Mouse (Mus musculus) stomach, embryonic 15.5 days (tissue): ENCODE data around the gene Siglecg. TPM values are rescaled to one million over a fixed set of nuclear protein-coding genes. Genes with fewer than 3 reads are reported as not detected.
"Not testable (repeated sequence)": the region's sequence is repeated elsewhere in the genome, so short reads cannot be mapped to it uniquely, and the experiment has no call there.

ENCODE experiments used
- ATAC-seq: fragments of 200-750 bp; cut with Nextera tagmentation; 2 replicates; pipeline ENCODE4 v1.8.0; 2017; ENCODE audit warnings: low read depth, moderate number of reproducible peaks, moderate TSS enrichment; ENCODE audit not compliant: insufficient read depth, low FRiP score
- H3K27ac ChIP-seq: fragments of 300-500 bp; sonication (generic); 2 replicates; pipeline ENCODE4 v1.5.1; 2015; ENCODE audit warnings: mild to moderate bottlenecking, inconsistent platforms
- H3K27me3 ChIP-seq: fragments of 300-500 bp; sonication (generic); replicated peaks from 2 replicates; pipeline ENCODE4 v1.6.1; 2015; ENCODE audit warnings: inconsistent platforms
- H3K36me3 ChIP-seq: fragments of 300-500 bp; sonication (generic); 2 replicates; pipeline ENCODE4 v1.6.1; 2015; ENCODE audit warnings: inconsistent platforms
- H3K4me1 ChIP-seq: fragments of 300-500 bp; sonication (generic); 2 replicates; pipeline ENCODE4 v1.6.1; 2015; ENCODE audit warnings: inconsistent platforms
- H3K4me2 ChIP-seq: fragments of 300-500 bp; sonication (generic); 2 replicates; pipeline ENCODE4 v1.6.1; 2015; ENCODE audit warnings: mild to moderate bottlenecking, inconsistent platforms
- H3K4me3 ChIP-seq: fragments of 300-500 bp; sonication (generic); replicated peaks from 2 replicates; pipeline ENCODE4 v1.5.1; 2015; ENCODE audit warnings: inconsistent platforms
- H3K9ac ChIP-seq: fragments of 300-500 bp; sonication (generic); 2 replicates; pipeline ENCODE4 v1.6.1; 2015; ENCODE audit warnings: inconsistent platforms
- H3K9me3 ChIP-seq: fragments of 300-500 bp; sonication (generic); 2 replicates; pipeline ENCODE4 v1.6.1; 2016; ENCODE audit warnings: inconsistent platforms
- WGBS: fragments of 180-500 bp; shearing (Covaris S2); methylation state at CpG from one replicate; pipeline ENCODE4 v1.1.7; 2015; 5-methylcytosine and 5-hydroxymethylcytosine counted together
- polyA plus RNA-seq: library from polyadenylated mRNA; unstranded; fragments of >200 nt; fragmentation: Nextera tagmentation; extraction: Ambion mirVana; gene quantifications from 2 replicates; pipeline ENCODE4 v1.2.1, GENCODE M21; 2015

Siglecg gene
- 0.28 and 0.30 TPM in 2 replicates for polyA plus RNA-seq

GRCm38 (mm10) chr7:43408131-43408553, at the start of gene Siglecg:
Gene Siglecg, plus strand, starts transcription at chr7:43408204.
- Histone ChIP-seq H3K36me3 (no peaks in the 10 kb centered on the region), H3K4me3 (no peak within 1 kb of the TSS), H3K4me1 (no peaks in the 10 kb centered on the region), H3K4me2 (no peak within 1 kb of the TSS), H3K9me3 (no peaks in the 10 kb centered on the region), H3K27me3 (no peaks in the 10 kb centered on the region), H3K27ac (no peak within 1 kb of the TSS), H3K9ac (no peak within 1 kb of the TSS)
- no peak for ATAC-seq
- WGBS: 76% methylated on average over 4 of the region's 4 CpGs

GRCm38 (mm10) chr7:43358556-43358955, 49.4 kb upstream of the Siglecg start:
- no peak overlapping the region for H3K27ac ChIP-seq
- H3K4me1 ChIP-seq: 0 out of 2 replicates have a peak, but pooled peaks cover 4% of the 10 kb centered on the region
- no peak for ATAC-seq
- no peak overlapping the region for H3K4me3 ChIP-seq
- H3K9ac ChIP-seq: no peak overlapping the region
- no peaks in the 10 kb centered on the region for H3K36me3 ChIP-seq
- no peaks in the 10 kb centered on the region for H3K27me3 ChIP-seq
- H3K4me2 ChIP-seq: no peak overlapping the region
- no peaks in the 10 kb centered on the region for H3K9me3 ChIP-seq
- 87% methylated on average over 3 of the region's 3 CpGs for WGBS

DNA sequence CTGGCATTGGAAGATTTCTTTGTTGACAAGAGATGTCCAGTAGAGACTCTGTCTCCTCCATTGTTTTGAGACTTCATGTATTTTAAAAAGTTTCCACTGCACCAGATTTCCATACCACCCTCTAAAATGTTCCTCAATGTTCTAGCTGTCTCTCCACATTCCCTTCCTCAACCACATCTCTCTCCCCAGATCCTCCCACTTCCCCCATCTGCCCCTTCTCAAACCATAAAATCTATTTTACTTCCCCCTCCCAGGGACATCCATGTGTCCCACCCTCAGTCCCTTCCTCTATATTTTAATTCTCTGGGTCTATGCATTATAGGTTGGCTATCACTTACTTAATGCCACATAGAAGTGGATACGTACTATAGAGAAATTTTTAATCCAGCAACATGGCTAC, 46.6 kb upstream of the Siglecg start:
- H3K27ac ChIP-seq: no peak overlapping the region

DNA sequence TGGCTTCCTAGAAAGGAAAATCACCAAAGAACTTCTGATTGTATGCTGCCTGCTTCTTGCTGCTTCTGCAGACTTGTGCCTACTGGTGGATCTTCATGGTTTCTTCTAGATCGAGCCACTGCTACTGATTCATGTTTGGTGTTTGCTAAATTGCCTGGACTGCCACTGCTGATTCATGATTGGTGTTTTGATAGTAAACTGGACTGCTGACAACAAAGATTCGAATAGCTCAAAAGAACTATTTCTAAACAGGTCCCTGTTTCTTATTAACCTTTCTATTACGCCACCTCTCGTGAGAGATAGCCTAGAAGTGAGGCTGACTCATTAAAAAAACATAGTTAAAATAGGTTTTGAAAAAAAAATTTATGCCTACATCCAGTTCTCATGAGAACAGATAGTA, 46.0 kb upstream of the Siglecg start:
- Histone ChIP-seq H3K4me1 (no peaks in the 10 kb centered on the region), H3K4me3 (no peak overlapping the region), H3K27ac (no peak overlapping the region), H3K36me3 (no peaks in the 10 kb centered on the region), H3K9me3 (no peaks in the 10 kb centered on the region), H3K4me2 (no peak overlapping the region), H3K27me3 (no peaks in the 10 kb centered on the region), H3K9ac (no peak overlapping the region)
- ATAC-seq: no peak
- WGBS: 67% methylated on average over 4 of the region's 4 CpGs

More for the DNA sequence above, 46.6 kb upstream of the Siglecg start:
- H3K9ac ChIP-seq: no peak overlapping the region
- no peak overlapping the region for H3K4me2 ChIP-seq
- no peak for ATAC-seq
- H3K27me3 ChIP-seq: no peaks in the 10 kb centered on the region
- no peaks in the 10 kb centered on the region for H3K36me3 ChIP-seq
- no peaks in the 10 kb centered on the region for H3K4me1 ChIP-seq
- H3K9me3 ChIP-seq: no peaks in the 10 kb centered on the region
- H3K4me3 ChIP-seq: no peak overlapping the region
- WGBS: 84% methylated on average over 1 of the region's 1 CpGs

DNA sequence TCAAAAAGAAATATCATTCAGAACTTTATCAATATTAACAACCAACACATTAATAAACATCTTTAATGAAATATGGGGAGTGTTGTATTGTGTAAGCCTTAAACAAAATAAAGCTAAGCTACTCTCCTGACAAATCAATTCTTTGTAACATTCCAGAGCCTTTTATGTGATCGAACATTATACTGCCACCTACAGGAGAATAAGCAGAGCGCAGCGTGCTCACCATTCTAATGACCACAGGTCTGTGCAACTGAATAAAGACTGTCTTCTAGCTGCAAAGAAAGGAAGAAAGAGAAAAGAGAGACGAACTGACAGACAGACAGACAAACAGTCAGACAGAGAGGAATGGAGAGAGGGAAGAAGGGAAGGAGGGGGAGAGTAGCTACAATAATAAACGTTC, 29.8 kb upstream of the Siglecg start:
- Histone ChIP-seq H3K27ac (no peak overlapping the region), H3K9ac (no peak overlapping the region), H3K4me3 (no peak overlapping the region), H3K9me3 (no peaks in the 10 kb centered on the region), H3K4me2 (no peak overlapping the region), H3K27me3 (no peaks in the 10 kb centered on the region), H3K4me1 (no peaks in the 10 kb centered on the region), H3K36me3 (no peaks in the 10 kb centered on the region)
- ATAC-seq: no peak
- 18% methylated on average over 5 of the region's 5 CpGs for WGBS

DNA sequence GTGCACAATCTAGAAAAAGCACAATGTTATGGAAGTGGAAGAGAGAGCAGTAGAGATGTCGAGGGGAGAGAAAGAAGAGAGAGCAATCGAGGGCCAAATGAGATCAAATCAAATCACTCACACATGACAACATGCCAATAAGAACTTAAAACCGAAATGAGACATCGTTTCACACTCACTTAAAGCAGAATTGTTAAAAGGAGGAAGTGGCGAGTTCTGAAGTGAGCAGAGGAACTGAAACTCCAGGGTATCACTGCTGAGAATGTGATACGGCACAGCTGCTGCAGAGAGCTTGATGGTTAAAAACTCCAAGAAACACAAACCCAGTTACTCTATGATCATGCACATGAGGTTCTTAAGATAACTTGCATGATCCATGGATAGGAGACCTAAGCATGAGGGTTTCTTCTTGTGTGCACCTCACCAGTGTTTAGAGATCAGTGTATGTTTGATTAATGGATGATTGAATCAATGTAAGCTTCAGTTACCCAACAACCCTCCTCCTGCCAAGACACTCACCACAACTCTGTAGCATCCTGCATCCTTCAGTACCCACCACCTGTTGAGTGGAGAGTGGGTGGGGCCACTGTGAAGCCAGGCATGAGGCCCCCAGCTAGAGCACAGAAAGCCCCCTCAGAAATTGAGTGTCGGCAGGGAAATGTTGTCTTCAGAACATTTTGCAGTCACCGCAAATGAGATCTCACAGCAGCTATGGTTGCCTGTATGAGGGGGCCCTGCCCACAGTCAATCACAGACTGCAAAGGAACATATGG, 15.5 kb upstream of the Siglecg start:
- Histone ChIP-seq H3K4me1 (no peaks in the 10 kb centered on the region), H3K36me3 (no peaks in the 10 kb centered on the region), H3K27me3 (no peaks in the 10 kb centered on the region), H3K9me3 (no peaks in the 10 kb centered on the region), H3K27ac (no peak overlapping the region), H3K4me2 (no peak overlapping the region), H3K4me3 (no peak overlapping the region), H3K9ac (no peak overlapping the region)
- ATAC-seq: no peak
- WGBS: 75% methylated on average over 8 of the region's 8 CpGs

GRCm38 (mm10) chr7:43399501-43399900, 8.5 kb upstream of the Siglecg start:
- no peaks in the 10 kb centered on the region for H3K36me3 ChIP-seq
- no peak overlapping the region for H3K27ac ChIP-seq
- H3K9ac ChIP-seq: no peak overlapping the region
- no peaks in the 10 kb centered on the region for H3K4me1 ChIP-seq
- no peak for ATAC-seq
- H3K4me3 ChIP-seq: no peak overlapping the region
- no peaks in the 10 kb centered on the region for H3K9me3 ChIP-seq
- WGBS: 85% methylated on average over 2 of the region's 2 CpGs
- no peaks in the 10 kb centered on the region for H3K27me3 ChIP-seq
- H3K4me2 ChIP-seq: no peak overlapping the region

DNA sequence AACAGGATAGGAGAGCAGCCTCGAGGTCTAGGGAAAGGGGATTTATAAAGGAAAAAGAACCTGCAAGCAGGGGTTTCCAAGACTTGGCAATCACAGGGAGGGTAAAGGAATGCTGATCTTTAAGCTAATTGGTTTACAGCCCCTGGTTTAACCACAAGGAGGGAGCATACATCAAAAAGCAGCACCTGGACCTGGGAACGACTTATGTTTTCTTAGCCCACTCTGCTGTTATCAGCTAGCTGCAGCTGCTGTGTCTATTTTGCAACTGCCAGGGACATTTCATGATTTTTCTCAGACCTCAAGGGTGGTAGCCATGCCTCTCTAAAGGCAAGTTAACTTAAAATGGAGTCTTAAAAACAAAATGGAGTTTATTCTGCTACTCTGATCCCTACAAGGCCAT, 5.3 kb upstream of the Siglecg start:
- no peak overlapping the region for H3K9ac ChIP-seq
- H3K9me3 ChIP-seq: no peaks in the 10 kb centered on the region
- no peak for ATAC-seq
- no peak overlapping the region for H3K4me2 ChIP-seq
- 19% methylated on average over 2 of the region's 2 CpGs for WGBS
- no peaks in the 10 kb centered on the region for H3K36me3 ChIP-seq
- H3K27me3 ChIP-seq: no peaks in the 10 kb centered on the region
- no peak overlapping the region for H3K27ac ChIP-seq
- H3K4me3 ChIP-seq: no peak overlapping the region
- no peaks in the 10 kb centered on the region for H3K4me1 ChIP-seq

- Histone ChIP-seq H3K27ac (no peak overlapping the region), H3K4me3 (no peak overlapping the region), H3K36me3 (no peaks in the 10 kb centered on the region), H3K27me3 (no peaks in the 10 kb centered on the region), H3K4me1 (no peaks in the 10 kb centered on the region), H3K9me3 (no peaks in the 10 kb centered on the region), H3K9ac (no peak overlapping the region), H3K4me2 (no peak overlapping the region)
- no peak for ATAC-seq
- 77% methylated on average over 3 of the region's 3 CpGs for WGBS
Observed at GRCm38 (mm10) chr7:43407573-43407972, 431 bp upstream of the Siglecg start.

DNA sequence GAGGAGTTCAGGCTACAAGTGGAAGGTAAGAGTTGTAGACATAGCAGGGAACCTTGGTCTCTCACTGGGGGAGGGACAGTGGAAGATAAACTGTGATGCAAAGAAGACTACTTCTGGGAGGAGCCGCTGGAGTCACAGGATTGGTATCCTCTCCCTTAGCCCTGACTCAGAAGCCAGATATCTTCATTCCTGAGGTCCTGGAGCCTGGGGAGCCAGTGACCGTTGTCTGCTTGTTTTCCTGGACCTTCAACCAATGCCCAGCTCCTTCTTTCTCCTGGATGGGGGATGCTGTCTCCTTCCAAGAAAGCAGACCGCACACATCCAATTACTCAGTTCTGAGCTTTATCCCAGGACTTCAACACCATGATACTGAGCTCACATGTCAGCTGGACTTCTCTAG, 1.1 kb downstream of the Siglecg start:
- no peaks in the 10 kb centered on the region for H3K36me3 ChIP-seq
- WGBS: 68% methylated on average over 3 of the region's 3 CpGs
- ATAC-seq: no peak
- no peaks in the 10 kb centered on the region for H3K9me3 ChIP-seq
- H3K9ac ChIP-seq: no peak overlapping the region
- no peaks in the 10 kb centered on the region for H3K4me1 ChIP-seq
- H3K4me2 ChIP-seq: no peak overlapping the region
- H3K27ac ChIP-seq: no peak overlapping the region
- H3K27me3 ChIP-seq: no peaks in the 10 kb centered on the region
- H3K4me3 ChIP-seq: no peak overlapping the region

DNA sequence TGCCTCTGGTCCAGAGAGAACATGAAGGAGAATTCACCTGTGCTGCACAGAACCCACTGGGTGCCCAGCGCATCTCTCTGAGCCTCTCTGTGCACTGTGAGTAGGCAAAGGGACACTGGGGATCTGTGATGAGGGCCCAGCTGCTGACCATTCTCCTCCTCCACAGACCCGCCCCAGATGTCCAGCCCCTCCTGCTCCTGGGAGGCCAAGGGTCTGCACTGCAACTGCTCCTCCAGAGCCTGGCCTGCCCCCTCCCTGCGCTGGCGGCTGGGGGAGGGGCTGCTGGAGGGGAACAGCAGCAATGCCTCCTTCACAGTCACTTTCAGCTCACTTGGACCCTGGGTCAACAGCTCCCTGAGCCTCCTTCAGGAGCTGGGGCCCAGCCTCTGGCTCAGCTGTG, 3.7 kb downstream of the Siglecg start:
- ATAC-seq, H3K4me1 ChIP-seq, H3K36me3 ChIP-seq, H3K27ac ChIP-seq, H3K4me3 ChIP-seq, H3K9ac ChIP-seq, H3K4me2 ChIP-seq, H3K27me3 ChIP-seq, H3K9me3 ChIP-seq: not testable (repeated sequence)
- WGBS: 34% methylated on average over 4 of the region's 4 CpGs

GRCm38 (mm10) chr7:43417298-43417697, 9.3 kb downstream of the Siglecg start:
- H3K9ac ChIP-seq: no peak overlapping the region
- no peaks in the 10 kb centered on the region for H3K4me1 ChIP-seq
- H3K9me3 ChIP-seq: no peaks in the 10 kb centered on the region
- 83% methylated on average over 10 of the region's 10 CpGs for WGBS
- H3K4me2 ChIP-seq: no peak overlapping the region
- no peak for ATAC-seq
- H3K27me3 ChIP-seq: no peaks in the 10 kb centered on the region
- no peak overlapping the region for H3K4me3 ChIP-seq
- H3K27ac ChIP-seq: no peak overlapping the region
- no peaks in the 10 kb centered on the region for H3K36me3 ChIP-seq
